Mouse (Mus musculus): Measurements from ENCODE around the gene Aste1. TPM values are rescaled to one million over a fixed set of nuclear protein-coding genes. Genes with fewer than 3 reads are reported as not detected.

The Aste1 gene
- total RNA-seq, 1 experiment from 2014 or later: 17.9 TPM

DNA sequence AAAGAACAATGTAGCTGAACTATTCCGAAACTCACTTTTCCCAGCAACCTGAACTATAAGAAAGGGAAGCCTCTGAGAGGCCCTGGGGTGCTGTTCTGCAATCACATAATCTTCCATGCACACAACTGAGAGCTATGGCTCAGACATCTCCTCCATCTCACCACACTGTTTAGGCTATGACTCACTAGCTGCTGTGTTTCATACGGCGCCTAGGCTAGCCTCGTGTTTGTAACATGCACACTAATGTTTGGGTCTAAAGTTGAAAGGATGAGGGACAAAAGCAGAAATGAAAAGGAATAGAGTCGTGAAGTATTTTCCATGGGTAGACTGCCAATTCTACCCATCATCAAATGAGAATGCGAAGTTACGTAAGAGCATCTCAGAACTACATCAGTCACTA, 66.3 kb downstream of the Aste1 start:
- no peak for ATAC-seq (replicated peaks in 1 of 2; ENCODE audit: insufficient read depth in 1 of 2, low FRiP score in 2 of 2, low TSS enrichment in 1 of 2, low read depth in 1 of 2, poor library complexity in 2 of 2, severe bottlenecking in 2 of 2)

Other genes starting within 250 kb of the Aste1 start
- 0.19 TPM in 1 of 2 replicates, not detected in the other for gene Nek11, start 132 bp downstream of the Aste1 start, total RNA-seq (2017)
- 84.2 and 88.1 TPM in 2 replicates for gene Atp2c1, start 131.9 kb downstream of the Aste1 start, total RNA-seq (2017)
- gene Pik3r4, start 247.6 kb downstream of the Aste1 start, total RNA-seq (2017): 45.7 and 50.8 TPM in 2 replicates